Mouse (Mus musculus): ENCODE results near the gene Mysm1. TPM values are rescaled to one million over a fixed set of nuclear protein-coding genes. Genes with fewer than 3 reads are reported as not detected.

Mysm1 gene
- total RNA-seq (2015; ENCODE audit: low replicate concordance) (8.3 and 21.5 TPM in 2 replicates), total RNA-seq (2017; ENCODE audit: low replicate concordance) (31.7 and 36.8 TPM in 2 replicates)

- peak; percentile 98 for ATAC-seq (replicated peaks; ENCODE audit: low FRiP score, poor library complexity, severe bottlenecking)
Observed at GRCm38 (mm10) chr4:94978590-94979499, at the start of gene Mysm1. Gene Mysm1 (minus strand): TSS chr4:94979100.

GRCm38 (mm10) chr4:95025847-95026600 lies 47.1 kb upstream of the Mysm1 start:
- no peak for ATAC-seq (replicated peaks; ENCODE audit: low FRiP score, poor library complexity, severe bottlenecking)

- ATAC-seq (replicated peaks; ENCODE audit: low FRiP score, poor library complexity, severe bottlenecking), result no peak
Observed at GRCm38 (mm10) chr4:95023350-95023953, 44.6 kb upstream of the Mysm1 start.

GRCm38 (mm10) chr4:95021649-95022637 lies 43.0 kb upstream of the Mysm1 start:
- ATAC-seq (replicated peaks; ENCODE audit: low FRiP score, poor library complexity, severe bottlenecking), result no peak

GRCm38 (mm10) chr4:95020201-95020600 lies 41.3 kb upstream of the Mysm1 start:
- ATAC-seq (replicated peaks; ENCODE audit: low FRiP score, poor library complexity, severe bottlenecking), result no peak

GRCm38 (mm10) chr4:95018221-95018620 lies 39.3 kb upstream of the Mysm1 start:
- no peak for ATAC-seq (replicated peaks; ENCODE audit: low FRiP score, poor library complexity, severe bottlenecking)

- ATAC-seq (replicated peaks; ENCODE audit: low FRiP score, poor library complexity, severe bottlenecking), result no peak
Observed at GRCm38 (mm10) chr4:95012706-95013105, 33.8 kb upstream of the Mysm1 start.

- no peak for ATAC-seq (replicated peaks; ENCODE audit: low FRiP score, poor library complexity, severe bottlenecking)
Observed at GRCm38 (mm10) chr4:95012256-95012655, 33.4 kb upstream of the Mysm1 start.

- ATAC-seq (replicated peaks; ENCODE audit: low FRiP score, poor library complexity, severe bottlenecking), result no peak
Observed at GRCm38 (mm10) chr4:95008175-95009057, 29.5 kb upstream of the Mysm1 start.

- no peak for ATAC-seq (replicated peaks; ENCODE audit: low FRiP score, poor library complexity, severe bottlenecking)
Observed at GRCm38 (mm10) chr4:95007759-95008158, 28.9 kb upstream of the Mysm1 start.

- ATAC-seq (replicated peaks; ENCODE audit: low FRiP score, poor library complexity, severe bottlenecking), result no peak
Observed at GRCm38 (mm10) chr4:95005251-95005830, 26.4 kb upstream of the Mysm1 start.

GRCm38 (mm10) chr4:95001043-95001775 lies 22.3 kb upstream of the Mysm1 start:
- ATAC-seq (replicated peaks; ENCODE audit: low FRiP score, poor library complexity, severe bottlenecking), result no peak

GRCm38 (mm10) chr4:95000147-95000546 lies 21.2 kb upstream of the Mysm1 start:
- ATAC-seq (replicated peaks; ENCODE audit: low FRiP score, poor library complexity, severe bottlenecking), result no peak

GRCm38 (mm10) chr4:94999249-94999648 lies 20.3 kb upstream of the Mysm1 start:
- no peak for ATAC-seq (replicated peaks; ENCODE audit: low FRiP score, poor library complexity, severe bottlenecking)

- no peak for ATAC-seq (replicated peaks; ENCODE audit: low FRiP score, poor library complexity, severe bottlenecking)
Observed at GRCm38 (mm10) chr4:94995862-94996261, 17.0 kb upstream of the Mysm1 start.

- no peak for ATAC-seq (replicated peaks; ENCODE audit: low FRiP score, poor library complexity, severe bottlenecking)
Observed at GRCm38 (mm10) chr4:94990204-94990603, 11.3 kb upstream of the Mysm1 start.

- ATAC-seq (replicated peaks; ENCODE audit: low FRiP score, poor library complexity, severe bottlenecking), result no peak
Observed at GRCm38 (mm10) chr4:94987725-94988124, 8.8 kb upstream of the Mysm1 start.
